Mouse (Mus musculus): Measurements from ENCODE around the gene Tmigd1.

DNA sequence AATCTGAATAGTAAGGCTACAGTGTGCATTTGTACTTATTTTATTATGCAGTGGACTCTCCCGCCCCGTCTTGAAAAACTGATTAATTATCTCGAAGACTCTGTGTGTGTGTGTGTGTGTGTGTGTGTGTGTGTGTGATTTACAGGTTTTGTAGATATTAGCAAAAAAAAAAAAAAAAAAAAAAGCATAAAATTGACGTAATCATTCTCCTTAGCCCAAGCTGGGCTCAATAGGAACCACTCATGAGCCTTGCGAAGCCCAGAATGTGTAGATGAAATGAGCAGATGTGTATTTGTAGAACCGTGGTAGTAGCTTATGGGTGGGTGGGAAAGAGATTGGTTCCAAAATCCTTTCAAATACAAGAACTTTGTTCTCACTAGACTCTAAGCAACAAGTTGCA, 42.9 kb downstream of the Tmigd1 start:
- TF ChIP-seq CTCF (IDR thresholded peaks at IDR 0.05; ENCODE audit: borderline replicate concordance, control insufficient read depth, extremely low read depth, insufficient read depth, low read length, poor library complexity) (no peak), POLR2A (IDR thresholded peaks at IDR 0.05; ENCODE audit: control insufficient read depth, extremely low read depth, insufficient read depth, low read length, poor library complexity) (no peak)

All from thymus, adult 2 months (tissue).